Mouse (Mus musculus) splenic B cell, adult 2 months (primary cell): ENCODE data around the gene Tepsin.

ENCODE experiments used
- DNase-seq: peaks from one replicate; pipeline ENCODE4 v3.0.0-alpha.2; 2011; ENCODE audit warnings: low read depth, low spot score
- H3K27me3 ChIP-seq: 2 replicates; pipeline ENCODE4 v1.6.1; 2012; ENCODE audit warnings: mild to moderate bottlenecking, low read length, moderate library complexity, mixed read lengths; ENCODE audit not compliant: control insufficient read depth, poor library complexity, insufficient read depth, severe bottlenecking
- H3K36me3 ChIP-seq: 2 replicates; pipeline ENCODE4 v1.6.1; 2012; ENCODE audit warnings: mild to moderate bottlenecking, low read length, moderate library complexity, mixed read lengths; ENCODE audit not compliant: control insufficient read depth, poor library complexity, insufficient read depth, severe bottlenecking

The Tepsin gene

DNA sequence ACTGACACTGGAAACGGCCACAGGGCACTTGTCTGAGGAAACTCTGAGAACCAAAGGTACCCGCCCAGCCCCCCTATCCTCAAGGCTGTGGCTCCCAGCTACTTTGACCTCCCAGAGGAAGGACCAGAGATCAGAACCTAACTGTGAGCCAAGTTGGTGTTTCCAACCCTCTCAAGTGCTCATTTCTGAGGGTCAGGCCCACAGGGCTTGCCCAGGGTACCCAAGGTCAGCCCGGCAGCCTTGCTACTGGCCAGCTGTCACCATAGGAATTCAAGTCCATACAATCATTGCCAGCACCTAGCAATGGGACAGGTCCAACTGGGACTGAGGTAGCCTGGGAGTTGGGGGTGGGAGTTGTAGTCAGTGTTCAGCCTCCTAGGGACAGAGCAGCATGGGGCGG lies 7.9 kb downstream of the Tepsin start:
- Histone ChIP-seq H3K27me3 (no peaks in the 10 kb centered on the region), H3K36me3 (peaks cover 11% of the 10 kb centered on the region)
- no peak for DNase-seq

- peak; percentile 98 for DNase-seq
- H3K36me3 ChIP-seq = peaks cover 4% of the 10 kb centered on the region; the same call in 1 of the 2 replicates
- H3K27me3 ChIP-seq = no peaks in the 10 kb centered on the region
These were observed 11.8 kb downstream of the Tepsin start, which contains the start of gene Cep131 for GRCm38 (mm10) chr11:120086702-120087152. Cep131 (minus strand) TSS chr11:120086827.

GRCm38 (mm10) chr11:120085891-120086627 lies 12.5 kb downstream of the Tepsin start:
- peak; percentile 15 for DNase-seq
- no peaks in the 10 kb centered on the region for H3K27me3 ChIP-seq

DNA sequence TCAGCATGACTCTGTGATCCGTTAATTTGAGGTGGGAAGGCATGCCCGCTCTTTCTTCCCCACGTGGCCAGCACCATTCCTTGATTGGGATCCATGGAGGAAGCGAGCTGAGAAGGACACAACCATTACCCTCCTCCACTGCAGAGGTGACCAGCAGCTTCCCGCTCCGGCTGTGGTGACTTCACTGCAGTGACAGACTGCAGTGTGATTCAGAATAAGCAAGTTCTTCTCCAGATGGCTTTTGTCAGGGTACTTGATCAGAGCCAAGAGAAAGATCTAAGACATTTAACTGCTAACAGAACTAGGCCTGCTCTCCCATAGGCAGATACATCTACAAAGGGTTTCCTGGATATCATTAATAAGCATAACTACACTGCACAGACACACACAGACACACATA lies 18.2 kb downstream of the Tepsin start:
- no peak for DNase-seq
- H3K36me3 ChIP-seq = no peaks in the 10 kb centered on the region
- H3K27me3 ChIP-seq = no peaks in the 10 kb centered on the region

More at GRCm38 (mm10) chr11:120085891-120086627, 12.5 kb downstream of the Tepsin start:
- H3K36me3 ChIP-seq = no peaks in the 10 kb centered on the region

DNA sequence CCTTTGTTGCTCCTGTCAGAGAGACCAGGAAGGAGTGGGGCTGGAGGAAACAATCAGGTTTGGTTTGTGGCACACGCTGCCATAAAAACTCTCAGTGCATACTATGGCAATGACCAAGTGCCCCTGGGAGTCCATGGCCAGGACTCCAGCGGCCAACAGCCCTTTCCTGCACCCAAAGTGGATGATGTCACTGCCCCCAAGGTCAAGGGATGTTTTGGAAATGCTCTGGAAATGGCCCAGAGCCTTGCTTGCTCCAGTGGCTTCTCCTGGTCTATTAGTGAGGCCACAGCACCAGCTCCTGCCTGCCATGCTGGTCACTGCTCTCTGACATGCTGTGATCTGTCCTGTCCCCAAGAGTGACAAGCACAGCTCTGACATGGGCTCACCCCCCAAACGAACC lies 22.3 kb downstream of the Tepsin start:
- H3K36me3 ChIP-seq = no peaks in the 10 kb centered on the region
- H3K27me3 ChIP-seq = no peaks in the 10 kb centered on the region
- no peak for DNase-seq

DNA sequence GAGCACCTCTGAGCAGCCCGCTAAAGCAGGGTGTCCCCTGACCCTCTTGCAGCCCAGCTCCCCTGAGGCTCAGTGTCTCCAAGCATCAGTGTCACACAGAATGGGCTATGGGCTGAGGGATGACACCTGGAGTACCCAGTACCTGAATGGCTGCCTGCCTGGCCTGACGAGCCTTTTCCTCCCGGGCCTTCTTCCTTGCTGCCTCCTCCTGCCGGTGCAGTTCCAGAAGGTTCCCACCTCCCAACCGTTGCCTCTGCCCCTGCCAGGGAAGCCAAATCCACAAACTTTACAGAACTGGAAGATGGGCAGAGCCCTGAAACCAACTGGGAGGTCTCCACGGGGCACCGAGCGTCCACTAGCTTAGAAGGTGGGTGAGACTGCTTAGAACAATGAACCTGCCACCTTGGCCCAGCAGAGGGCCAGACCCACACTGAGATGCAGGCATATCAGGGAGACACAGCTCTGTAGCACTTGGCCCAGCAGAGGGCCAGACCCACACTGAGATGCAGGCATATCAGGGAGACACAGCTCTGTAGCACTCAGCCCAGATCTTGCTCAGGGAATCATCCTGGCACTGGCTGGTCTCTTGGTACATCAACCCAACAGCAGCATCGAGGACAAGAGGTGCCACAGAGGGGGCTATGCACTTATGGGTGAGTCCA lies 25.4 kb downstream of the Tepsin start:
- Histone ChIP-seq H3K36me3 (no peaks in the 10 kb centered on the region), H3K27me3 (no peaks in the 10 kb centered on the region)
- no peak for DNase-seq

GRCm38 (mm10) chr11:120071731-120072320 lies 26.7 kb downstream of the Tepsin start:
- H3K36me3 ChIP-seq = no peaks in the 10 kb centered on the region
- H3K27me3 ChIP-seq = no peaks in the 10 kb centered on the region
- no peak for DNase-seq

GRCm38 (mm10) chr11:120071065-120071464 lies 27.5 kb downstream of the Tepsin start:
- Histone ChIP-seq H3K27me3 (no peaks in the 10 kb centered on the region), H3K36me3 (no peaks in the 10 kb centered on the region)
- DNase-seq = no peak

- Histone ChIP-seq H3K36me3 (no peaks in the 10 kb centered on the region), H3K27me3 (no peaks in the 10 kb centered on the region)
- no peak for DNase-seq
These were observed 28.1 kb downstream of the Tepsin start for GRCm38 (mm10) chr11:120070286-120070930.

GRCm38 (mm10) chr11:120069261-120069660 lies 29.3 kb downstream of the Tepsin start:
- Histone ChIP-seq H3K36me3 (no peaks in the 10 kb centered on the region), H3K27me3 (no peaks in the 10 kb centered on the region)
- no peak for DNase-seq

DNA sequence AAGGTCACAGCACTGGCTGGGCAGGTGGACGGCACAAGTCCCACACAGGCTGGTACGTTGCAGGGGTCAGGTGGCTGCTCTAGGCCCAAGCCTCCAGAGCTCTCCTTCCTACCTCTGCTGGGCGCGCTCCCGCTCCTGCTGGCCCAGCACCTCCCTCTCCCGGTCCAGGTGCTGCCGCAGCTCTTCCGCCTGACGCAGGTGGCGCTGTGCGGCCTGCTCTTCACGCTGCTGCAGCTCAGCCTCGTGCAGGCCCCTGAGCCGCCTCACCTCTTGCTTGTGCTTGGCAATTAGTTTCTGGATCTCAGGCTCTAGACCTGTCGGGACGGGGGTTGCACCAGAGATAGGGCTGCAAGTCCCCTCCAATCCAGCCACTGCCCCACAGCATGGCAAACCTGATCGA lies 30.7 kb downstream of the Tepsin start:
- H3K27me3 ChIP-seq = no peaks in the 10 kb centered on the region
- H3K36me3 ChIP-seq = no peaks in the 10 kb centered on the region
- no peak for DNase-seq

GRCm38 (mm10) chr11:120065291-120065690 lies 33.2 kb downstream of the Tepsin start:
- Histone ChIP-seq H3K27me3 (no peaks in the 10 kb centered on the region), H3K36me3 (no peaks in the 10 kb centered on the region)
- DNase-seq = peak; percentile 58

- Histone ChIP-seq H3K36me3 (no peaks in the 10 kb centered on the region), H3K27me3 (no peaks in the 10 kb centered on the region)
- no peak for DNase-seq
These were observed 33.9 kb downstream of the Tepsin start for GRCm38 (mm10) chr11:120064668-120065040.

- no peak for DNase-seq
- H3K27me3 ChIP-seq = no peaks in the 10 kb centered on the region
- no peaks in the 10 kb centered on the region for H3K36me3 ChIP-seq
These were observed 34.4 kb downstream of the Tepsin start for GRCm38 (mm10) chr11:120064006-120064667.
